Mouse (Mus musculus): ENCODE measurements around the gene Dcaf15. TPM values are rescaled to one million over a fixed set of nuclear protein-coding genes. Genes with fewer than 3 reads are reported as not detected.

The Dcaf15 gene
- polyA plus RNA-seq, 1 experiment from 2014 or later: 19.4 TPM

GRCm38 (mm10) chr8:84060245-84060644 lies 44.3 kb downstream of the Dcaf15 start:
- Histone ChIP-seq H3K4me3 (replicated peaks) (no peak overlapping the region), H3K4me1 (no peaks in the 10 kb centered on the region), H3K4me2 (no peak overlapping the region), H3K9me3 (0 out of 2 replicates have a peak, but pooled peaks cover 3% of the 10 kb centered on the region), H3K9ac (no peak overlapping the region), H3K27me3 (no peaks in the 10 kb centered on the region), H3K36me3 (replicated peaks) (no peaks in the 10 kb centered on the region), H3K27ac (no peak overlapping the region)
- ATAC-seq (ENCODE audit: low FRiP score): no peak
- WGBS: 76% methylated on average over 2 of the region's 2 CpGs

DNA sequence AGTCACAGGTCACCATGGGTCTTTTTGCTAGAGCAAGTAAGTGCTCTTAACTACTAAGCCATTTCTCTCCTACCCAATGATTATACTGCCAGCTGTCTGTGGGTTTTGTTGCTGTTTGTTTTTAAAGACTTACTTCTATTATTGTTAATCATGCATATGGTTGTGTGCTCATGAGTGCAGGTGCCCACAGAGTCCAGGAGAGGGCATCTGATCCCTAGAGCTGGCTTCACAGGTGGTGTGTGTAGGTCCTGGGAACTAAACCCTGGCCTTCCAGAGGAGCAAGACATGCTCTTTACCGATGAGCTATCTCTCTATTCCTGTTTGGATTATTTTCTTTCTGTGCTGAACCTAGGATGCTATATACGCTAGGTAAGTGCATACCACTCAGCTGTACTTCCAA lies 45.3 kb downstream of the Dcaf15 start:
- Histone ChIP-seq H3K4me1 (no peaks in the 10 kb centered on the region), H3K36me3 (replicated peaks) (no peaks in the 10 kb centered on the region), H3K27ac (no peak overlapping the region), H3K9me3 (0 out of 2 replicates have a peak, but pooled peaks cover 4% of the 10 kb centered on the region), H3K9ac (no peak overlapping the region), H3K27me3 (no peaks in the 10 kb centered on the region), H3K4me2 (no peak overlapping the region), H3K4me3 (replicated peaks) (no peak overlapping the region)
- WGBS: 94% methylated on average over 2 of the region's 2 CpGs
- ATAC-seq (ENCODE audit: low FRiP score): no peak

DNA sequence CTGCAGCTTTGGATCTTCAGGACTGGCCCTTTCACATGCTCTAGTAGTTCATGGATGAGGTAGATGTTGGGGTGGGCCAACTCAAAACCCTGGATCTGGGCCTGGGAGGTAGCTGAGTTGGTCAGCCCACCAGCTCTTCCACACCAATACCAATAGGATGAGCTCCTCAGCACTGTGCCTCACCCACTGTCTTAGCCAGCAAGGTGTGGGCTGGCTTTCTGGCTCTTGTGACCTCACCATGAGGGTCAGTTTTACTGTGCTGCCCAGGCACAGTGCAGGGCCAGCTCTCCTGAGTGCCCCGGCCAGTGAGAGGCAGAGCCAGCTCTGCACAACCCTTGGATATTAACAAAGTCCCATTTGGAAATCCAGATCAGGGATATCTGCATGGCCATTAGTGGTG lies 46.7 kb downstream of the Dcaf15 start:
- H3K4me1 ChIP-seq: no peaks in the 10 kb centered on the region
- no peak overlapping the region for H3K27ac ChIP-seq
- no peaks in the 10 kb centered on the region for H3K36me3 ChIP-seq (replicated peaks)
- H3K9me3 ChIP-seq: 0 out of 2 replicates have a peak, but pooled peaks cover 4% of the 10 kb centered on the region
- no peak overlapping the region for H3K4me2 ChIP-seq
- no peak overlapping the region for H3K9ac ChIP-seq
- no peak overlapping the region for H3K4me3 ChIP-seq (replicated peaks)
- no peak for ATAC-seq (ENCODE audit: low FRiP score)
- no peaks in the 10 kb centered on the region for H3K27me3 ChIP-seq
- 86% methylated on average over 1 of the region's 1 CpGs for WGBS

- Histone ChIP-seq H3K4me1 (no peaks in the 10 kb centered on the region), H3K4me3 (replicated peaks) (no peak overlapping the region), H3K9me3 (0 out of 2 replicates have a peak, but pooled peaks cover 4% of the 10 kb centered on the region), H3K27me3 (peaks cover 16% of the 10 kb centered on the region; the same call in 1 of the 2 replicates), H3K27ac (no peak overlapping the region), H3K4me2 (no peak overlapping the region), H3K36me3 (replicated peaks) (no peaks in the 10 kb centered on the region), H3K9ac (no peak overlapping the region)
- WGBS: 96% methylated on average over 5 of the region's 5 CpGs
- no peak for ATAC-seq (ENCODE audit: low FRiP score)
These were observed 51.3 kb downstream of the Dcaf15 start for GRCm38 (mm10) chr8:84053229-84053628.

DNA sequence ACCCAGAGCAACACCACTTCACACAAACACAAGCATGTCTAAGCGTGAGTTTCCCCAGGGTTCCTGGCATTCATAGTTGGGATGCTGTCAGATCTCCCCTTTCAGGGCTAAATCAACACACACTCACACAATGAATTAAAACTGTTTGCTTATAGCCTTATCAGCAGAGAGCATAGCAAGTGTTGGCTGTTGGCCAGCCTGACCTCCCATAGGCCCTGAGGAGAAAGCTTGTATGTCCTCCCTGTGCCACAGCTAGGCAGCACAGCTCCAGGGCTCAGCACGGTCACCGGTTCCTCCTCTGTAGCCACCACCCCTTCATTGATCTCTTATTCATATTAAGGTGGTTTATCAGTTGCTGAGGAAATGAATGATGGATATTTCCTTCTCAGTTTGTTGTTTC lies 51.8 kb downstream of the Dcaf15 start:
- H3K36me3 ChIP-seq (replicated peaks): no peaks in the 10 kb centered on the region
- no peak for ATAC-seq (ENCODE audit: low FRiP score)
- 82% methylated on average over 3 of the region's 3 CpGs for WGBS
- H3K27ac ChIP-seq: no peak overlapping the region
- no peak overlapping the region for H3K9ac ChIP-seq
- H3K9me3 ChIP-seq: 0 out of 2 replicates have a peak, but pooled peaks cover 4% of the 10 kb centered on the region
- no peaks in the 10 kb centered on the region for H3K4me1 ChIP-seq
- peaks cover 18% of the 10 kb centered on the region; the same call in 1 of the 2 replicates for H3K27me3 ChIP-seq
- no peak overlapping the region for H3K4me3 ChIP-seq (replicated peaks)
- no peak overlapping the region for H3K4me2 ChIP-seq

DNA sequence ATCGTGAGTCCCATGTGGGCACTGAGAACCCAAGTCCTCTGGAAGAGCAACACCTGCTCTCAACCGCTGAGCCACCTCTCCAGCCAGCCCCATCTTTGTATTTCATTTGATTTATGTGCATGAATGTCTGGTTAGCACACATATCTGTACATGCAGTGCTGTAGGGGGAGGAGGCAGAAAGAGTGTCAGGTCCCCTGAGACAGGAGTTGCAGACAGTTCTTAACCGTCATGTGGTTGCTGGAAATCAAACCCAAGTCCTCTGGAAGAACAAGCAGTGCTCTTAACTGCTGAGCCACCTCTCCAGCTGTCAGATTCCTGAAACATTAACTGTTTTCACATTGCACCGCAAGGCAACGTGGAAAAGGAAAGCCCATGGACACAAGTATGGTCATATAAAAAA lies 56.4 kb downstream of the Dcaf15 start:
- H3K27me3 ChIP-seq: peaks cover 56% of the 10 kb centered on the region
- peaks cover 10% of the 10 kb centered on the region for H3K4me1 ChIP-seq
- no peak overlapping the region for H3K4me3 ChIP-seq (replicated peaks)
- H3K27ac ChIP-seq: no peak overlapping the region
- H3K9me3 ChIP-seq: no peaks in the 10 kb centered on the region
- ATAC-seq (ENCODE audit: low FRiP score): no peak
- no peak overlapping the region for H3K9ac ChIP-seq
- 79% methylated on average over 5 of the region's 5 CpGs for WGBS
- no peaks in the 10 kb centered on the region for H3K36me3 ChIP-seq (replicated peaks)
- no peak overlapping the region for H3K4me2 ChIP-seq

MicroRNAs within 50 kb of the gene (microRNA counts, 519-probe panel; counts per million panel counts)
- microRNA mmu-miR-709: not detected

Small RNA genes lying within 50 kb of the gene (microRNA-seq; reads per million reads assigned to microRNA genes)
- gene Mir709: not detected

Other genes starting within 250 kb of the Dcaf15 start
- 30.4 and 31.3 TPM in 2 replicates for gene Adgrl1, start 204.7 kb downstream of the Dcaf15 start, polyA plus RNA-seq (2016; fragmentation: Nextera tagmentation; extraction: Ambion mirVana)
- 0.88 and 0.90 TPM in 2 replicates for gene Gm10644, start 149.6 kb downstream of the Dcaf15 start, polyA plus RNA-seq (2016; fragmentation: Nextera tagmentation; extraction: Ambion mirVana)
- gene Asf1b, start 149.3 kb downstream of the Dcaf15 start, polyA plus RNA-seq (2016; fragmentation: Nextera tagmentation; extraction: Ambion mirVana): 59.0 and 61.0 TPM in 2 replicates
- gene Prkaca, start 131.8 kb downstream of the Dcaf15 start, polyA plus RNA-seq (2016; fragmentation: Nextera tagmentation; extraction: Ambion mirVana): 181 and 187 TPM in 2 replicates
- gene Samd1, start 107.1 kb downstream of the Dcaf15 start, polyA plus RNA-seq (2016; fragmentation: Nextera tagmentation; extraction: Ambion mirVana): 9.9 and 11.4 TPM in 2 replicates
- gene 1700067K01Rik, start 103.3 kb downstream of the Dcaf15 start, polyA plus RNA-seq (2016; fragmentation: Nextera tagmentation; extraction: Ambion mirVana): 1.2 TPM in 2 replicates
- not detected in 2 replicates for gene 2210011C24Rik, start 92.6 kb downstream of the Dcaf15 start, polyA plus RNA-seq (2016; fragmentation: Nextera tagmentation; extraction: Ambion mirVana)
- 3.3 and 4.1 TPM in 2 replicates for gene Palm3, start 83.3 kb downstream of the Dcaf15 start, polyA plus RNA-seq (2016; fragmentation: Nextera tagmentation; extraction: Ambion mirVana)
- gene Il27ra, start 62.2 kb downstream of the Dcaf15 start, polyA plus RNA-seq (2016; fragmentation: Nextera tagmentation; extraction: Ambion mirVana): 0.09 and 0.24 TPM in 2 replicates
- not detected in 2 replicates for gene Rln3, start 59.8 kb downstream of the Dcaf15 start, polyA plus RNA-seq (2016; fragmentation: Nextera tagmentation; extraction: Ambion mirVana)
- 2.2 and 2.4 TPM in 2 replicates for gene Gm10643, start 39.6 kb downstream of the Dcaf15 start, polyA plus RNA-seq (2016; fragmentation: Nextera tagmentation; extraction: Ambion mirVana)
- 8.4 and 9.2 TPM in 2 replicates for gene Rfx1, start 37.9 kb downstream of the Dcaf15 start, polyA plus RNA-seq (2016; fragmentation: Nextera tagmentation; extraction: Ambion mirVana)
- 0.32 and 0.36 TPM in 2 replicates for gene Podnl1, start 21.2 kb upstream of the Dcaf15 start, polyA plus RNA-seq (2016; fragmentation: Nextera tagmentation; extraction: Ambion mirVana)
- 17.7 and 20.4 TPM in 2 replicates for gene Cc2d1a, start 43.2 kb upstream of the Dcaf15 start, polyA plus RNA-seq (2016; fragmentation: Nextera tagmentation; extraction: Ambion mirVana)
- 2.1 and 2.3 TPM in 2 replicates for gene 4930432K21Rik, start 43.3 kb upstream of the Dcaf15 start, polyA plus RNA-seq (2016; fragmentation: Nextera tagmentation; extraction: Ambion mirVana)
- 5.9 and 6.0 TPM in 2 replicates for gene Nanos3, start 80.4 kb upstream of the Dcaf15 start, polyA plus RNA-seq (2016; fragmentation: Nextera tagmentation; extraction: Ambion mirVana)
- 47.7 and 53.4 TPM in 2 replicates for gene Zswim4, start 132.3 kb upstream of the Dcaf15 start, polyA plus RNA-seq (2016; fragmentation: Nextera tagmentation; extraction: Ambion mirVana)
- 267 and 271 TPM in 2 replicates for gene D8Ertd738e, start 145.0 kb upstream of the Dcaf15 start, polyA plus RNA-seq (2016; fragmentation: Nextera tagmentation; extraction: Ambion mirVana)
- 49.1 and 60.1 TPM in 2 replicates for gene Mri1, start 152.6 kb upstream of the Dcaf15 start, polyA plus RNA-seq (2016; fragmentation: Nextera tagmentation; extraction: Ambion mirVana)
- gene Ccdc130, start 165.6 kb upstream of the Dcaf15 start, polyA plus RNA-seq (2016; fragmentation: Nextera tagmentation; extraction: Ambion mirVana): 20.6 and 29.1 TPM in 2 replicates

All from forebrain, embryonic 12.5 days (tissue).